Mouse (Mus musculus): ENCODE measurements around the gene Gm6657. TPM values are rescaled to one million over a fixed set of nuclear protein-coding genes. Genes with fewer than 3 reads are reported as not detected.

Gm6657 gene
- total RNA-seq (2014; rRNA removed) = not detected in 2 replicates
- polyA plus RNA-seq (2015; fragmentation: Nextera tagmentation; extraction: Ambion mirVana) = not detected in 2 replicates

GRCm38 (mm10) chr12:78193942-78194341 is at the start of gene Gm6657:
Gm6657 (plus strand) TSS chr12:78194242.
- Histone ChIP-seq H3K9me3 (ENCODE audit: low read length) (no peaks in the 10 kb centered on the region), H3K4me2 (ENCODE audit: low read depth) (no peak within 1 kb of the TSS), H3K27me3 (ENCODE audit: insufficient read depth, low read length) (no peaks in the 10 kb centered on the region), H3K27ac (ENCODE audit: low read depth, low read length) (no peak within 1 kb of the TSS), H3K4me1 (ENCODE audit: insufficient read depth) (no peaks in the 10 kb centered on the region), H3K9ac (no peak within 1 kb of the TSS), H3K36me3 (ENCODE audit: insufficient read depth) (no peaks in the 10 kb centered on the region), H3K4me3 (ENCODE audit: low read depth, low read length) (no peak within 1 kb of the TSS)
- no peak for DNase-seq
- no peak for ATAC-seq
- TF ChIP-seq CTCF (IDR thresholded peaks at IDR 0.05; ENCODE audit: low read depth) = no peak

- Histone ChIP-seq H3K4me2 (ENCODE audit: low read depth) (peak overlapping the region; percentile 19; the same call in 1 of the 2 replicates), H3K36me3 (ENCODE audit: insufficient read depth) (no peaks in the 10 kb centered on the region), H3K27ac (ENCODE audit: low read depth, low read length) (no peak overlapping the region; the same call in 1 of the 2 replicates)
Observed at GRCm38 (mm10) chr12:78153308-78154002, 40.6 kb upstream of the Gm6657 start.

GRCm38 (mm10) chr12:78170178-78170577 is 23.9 kb upstream of the Gm6657 start:
- Histone ChIP-seq H3K4me2 (ENCODE audit: low read depth) (no peak overlapping the region), H3K9ac (no peak overlapping the region), H3K27me3 (ENCODE audit: insufficient read depth, low read length) (no peaks in the 10 kb centered on the region), H3K27ac (ENCODE audit: low read depth, low read length) (no peak overlapping the region), H3K36me3 (ENCODE audit: insufficient read depth) (no peaks in the 10 kb centered on the region), H3K4me3 (ENCODE audit: low read depth, low read length) (no peak overlapping the region), H3K9me3 (ENCODE audit: low read length) (no peaks in the 10 kb centered on the region), H3K4me1 (ENCODE audit: insufficient read depth) (no peaks in the 10 kb centered on the region)
- no peak for ATAC-seq
- no peak for TF ChIP-seq CTCF (IDR thresholded peaks at IDR 0.05; ENCODE audit: low read depth)
- no peak for DNase-seq

More at GRCm38 (mm10) chr12:78153308-78154002, 40.6 kb upstream of the Gm6657 start:
- no peak for TF ChIP-seq CTCF (IDR thresholded peaks at IDR 0.05; ENCODE audit: low read depth)
- Histone ChIP-seq H3K4me3 (ENCODE audit: low read depth, low read length) (no peak overlapping the region), H3K9ac (no peak overlapping the region), H3K9me3 (ENCODE audit: low read length) (no peaks in the 10 kb centered on the region), H3K4me1 (ENCODE audit: insufficient read depth) (no peaks in the 10 kb centered on the region), H3K27me3 (ENCODE audit: insufficient read depth, low read length) (no peaks in the 10 kb centered on the region)
- WGBS = 14% methylated on average over 7 of the region's 7 CpGs
- DNase-seq = peak; percentile 48
- ATAC-seq = peak; percentile 87

- DNase-seq (no peak), ATAC-seq (no peak)
- Histone ChIP-seq H3K27ac (ENCODE audit: low read depth, low read length) (no peak overlapping the region), H3K36me3 (ENCODE audit: insufficient read depth) (no peaks in the 10 kb centered on the region), H3K4me1 (ENCODE audit: insufficient read depth) (no peaks in the 10 kb centered on the region), H3K9ac (no peak overlapping the region), H3K4me2 (ENCODE audit: low read depth) (no peak overlapping the region), H3K27me3 (ENCODE audit: insufficient read depth, low read length) (no peaks in the 10 kb centered on the region), H3K4me3 (ENCODE audit: low read depth, low read length) (no peak overlapping the region), H3K9me3 (ENCODE audit: low read length) (no peaks in the 10 kb centered on the region)
- no peak for TF ChIP-seq CTCF (IDR thresholded peaks at IDR 0.05; ENCODE audit: low read depth)
- WGBS = 80% methylated on average over 3 of the region's 3 CpGs
Observed at GRCm38 (mm10) chr12:78173945-78174344, 20.1 kb upstream of the Gm6657 start.

GRCm38 (mm10) chr12:78174671-78175070 is 19.4 kb upstream of the Gm6657 start:
- 90% methylated on average over 4 of the region's 4 CpGs for WGBS
- ATAC-seq = no peak
- TF ChIP-seq CTCF (IDR thresholded peaks at IDR 0.05; ENCODE audit: low read depth) = no peak

GRCm38 (mm10) chr12:78181452-78181851 is 12.6 kb upstream of the Gm6657 start:
- DNase-seq = no peak
- TF ChIP-seq CTCF (IDR thresholded peaks at IDR 0.05; ENCODE audit: low read depth) = no peak
- Histone ChIP-seq H3K4me2 (ENCODE audit: low read depth) (no peak overlapping the region), H3K9ac (no peak overlapping the region), H3K36me3 (ENCODE audit: insufficient read depth) (no peaks in the 10 kb centered on the region), H3K9me3 (ENCODE audit: low read length) (no peaks in the 10 kb centered on the region), H3K27ac (ENCODE audit: low read depth, low read length) (no peak overlapping the region), H3K4me3 (ENCODE audit: low read depth, low read length) (no peak overlapping the region), H3K27me3 (ENCODE audit: insufficient read depth, low read length) (no peaks in the 10 kb centered on the region), H3K4me1 (ENCODE audit: insufficient read depth) (no peaks in the 10 kb centered on the region)
- ATAC-seq = no peak
- WGBS = 71% methylated on average over 2 of the region's 2 CpGs

More at GRCm38 (mm10) chr12:78174671-78175070, 19.4 kb upstream of the Gm6657 start:
- no peaks in the 10 kb centered on the region for H3K4me1 ChIP-seq (ENCODE audit: insufficient read depth)
- no peak overlapping the region for H3K4me2 ChIP-seq (ENCODE audit: low read depth)
- DNase-seq = no peak
- H3K36me3 ChIP-seq (ENCODE audit: insufficient read depth) = no peaks in the 10 kb centered on the region
- no peak overlapping the region for H3K27ac ChIP-seq (ENCODE audit: low read depth, low read length)
- H3K27me3 ChIP-seq (ENCODE audit: insufficient read depth, low read length) = no peaks in the 10 kb centered on the region
- H3K9ac ChIP-seq = no peak overlapping the region
- H3K9me3 ChIP-seq (ENCODE audit: low read length) = no peaks in the 10 kb centered on the region
- no peak overlapping the region for H3K4me3 ChIP-seq (ENCODE audit: low read depth, low read length)

GRCm38 (mm10) chr12:78195368-78195767 is 1.3 kb downstream of the Gm6657 start:
- Histone ChIP-seq H3K27ac (ENCODE audit: low read depth, low read length) (no peak overlapping the region), H3K4me1 (ENCODE audit: insufficient read depth) (no peaks in the 10 kb centered on the region), H3K36me3 (ENCODE audit: insufficient read depth) (no peaks in the 10 kb centered on the region), H3K27me3 (ENCODE audit: insufficient read depth, low read length) (no peaks in the 10 kb centered on the region), H3K9me3 (ENCODE audit: low read length) (no peaks in the 10 kb centered on the region), H3K4me2 (ENCODE audit: low read depth) (no peak overlapping the region), H3K9ac (no peak overlapping the region), H3K4me3 (ENCODE audit: low read depth, low read length) (no peak overlapping the region)
- DNase-seq (no peak), ATAC-seq (no peak)
- TF ChIP-seq CTCF (IDR thresholded peaks at IDR 0.05; ENCODE audit: low read depth) = no peak
- 77% methylated on average over 2 of the region's 2 CpGs for WGBS
